Mouse (Mus musculus): ENCODE measurements around the gene H2al1j.
"Not testable (repeated sequence)": the region's sequence is repeated elsewhere in the genome, so short reads cannot be mapped to it uniquely, and the experiment has no call there.

GRCm38 (mm10) chrX:11305355-11305754 lies 22.3 kb upstream of the H2al1j start, which contains the start of gene H2al1c:
- not testable (repeated sequence) for TF ChIP-seq CTCF (IDR thresholded peaks at IDR 0.05; ENCODE audit: insufficient read depth, low read length); POLR2A (IDR thresholded peaks at IDR 0.05; ENCODE audit: borderline replicate concordance, extremely low read depth, low read depth, low read length)
